Mouse (Mus musculus) myocyte (in vitro differentiated cells): ENCODE data around the gene Baiap2l2.

Experiments
- CEBPB ChIP-seq: IDR thresholded peaks from 2 replicates; pipeline ENCODE4 v1.6.1; 2011; ENCODE audit warnings: mild to moderate bottlenecking, moderate library complexity; ENCODE audit not compliant: poor library complexity, insufficient read depth, severe bottlenecking
- E2F4 ChIP-seq: IDR thresholded peaks from one replicate; pipeline ENCODE4 v1.6.1; 2011; ENCODE audit warnings: mild to moderate bottlenecking, control low read depth, moderate library complexity; ENCODE audit not compliant: insufficient read depth
- MAX ChIP-seq: IDR thresholded peaks from one replicate; pipeline ENCODE4 v1.6.1; 2011; ENCODE audit warnings: low read depth, mild to moderate bottlenecking, control low read depth
- MYOD1 ChIP-seq, 3 experiments: IDR thresholded peaks; one replicate each; pipeline ENCODE4 v1.6.1; 2011; ENCODE audit warnings: control low read depth in 2 of 3, low read depth in 2 of 3, mild to moderate bottlenecking in 2 of 3, moderate library complexity in 1 of 3; ENCODE audit not compliant: insufficient read length in 2 of 3, control insufficient read depth in 1 of 3
- MYOG ChIP-seq, 3 experiments: IDR thresholded peaks; one replicate each; pipeline ENCODE4 v1.6.1; 2011; ENCODE audit warnings: control low read depth in 2 of 3, low read depth in 2 of 3, mild to moderate bottlenecking in 2 of 3; ENCODE audit not compliant: insufficient read length in 2 of 3, control insufficient read depth in 1 of 3, insufficient read depth in 1 of 3
- POLR2A ChIP-seq: IDR thresholded peaks from one replicate; pipeline ENCODE4 v1.6.1; 2011; ENCODE audit warnings: low read depth, mild to moderate bottlenecking, control low read depth, moderate library complexity; ENCODE audit not compliant: insufficient read length
- POLR2AphosphoS2 ChIP-seq: IDR thresholded peaks from one replicate; pipeline ENCODE4 v1.6.1; 2011; ENCODE audit warnings: low read depth, control low read depth; ENCODE audit not compliant: insufficient read length
- SRF ChIP-seq: IDR thresholded peaks from one replicate; pipeline ENCODE4 v1.6.1; 2011; ENCODE audit warnings: low read depth; ENCODE audit not compliant: control insufficient read depth, insufficient read length
- TCF12 ChIP-seq: IDR thresholded peaks from one replicate; pipeline ENCODE4 v1.6.1; 2011; ENCODE audit warnings: mild to moderate bottlenecking, control low read depth; ENCODE audit not compliant: poor library complexity, insufficient read depth, severe bottlenecking
- USF1 ChIP-seq: IDR thresholded peaks from one replicate; pipeline ENCODE4 v1.6.1; 2011; ENCODE audit warnings: low read depth, mild to moderate bottlenecking, control low read depth, moderate library complexity

- TF ChIP-seq USF1 (no peak), POLR2A (no peak), SRF (no peak), TCF12 (no peak), POLR2AphosphoS2 (no peak), MAX (no peak), MYOG (IDR thresholded peaks at IDR 0.05; ENCODE audit: control insufficient read depth in 1 of 3, insufficient read depth in 1 of 3, insufficient read length in 2 of 3, low read depth in 2 of 3) (no peak), E2F4 (no peak), MYOD1 (IDR thresholded peaks at IDR 0.05; ENCODE audit: control insufficient read depth in 1 of 3, insufficient read length in 2 of 3, low read depth in 2 of 3) (no peak), CEBPB (no peak)
Measured at GRCm38 (mm10) chr15:79252580-79252979, 32.8 kb downstream of the Baiap2l2 start.
